Mouse (Mus musculus) urinary bladder, postnatal 4 days (tissue): ENCODE results near the gene Dnajb1.

ENCODE experiments used
- DNase-seq, 2 experiments: peaks; one replicate each; pipeline ENCODE4 v3.0.0; 2021 to 2022; ENCODE audit warnings: low spot score in 2 of 2

Gene Dnajb1

DNA sequence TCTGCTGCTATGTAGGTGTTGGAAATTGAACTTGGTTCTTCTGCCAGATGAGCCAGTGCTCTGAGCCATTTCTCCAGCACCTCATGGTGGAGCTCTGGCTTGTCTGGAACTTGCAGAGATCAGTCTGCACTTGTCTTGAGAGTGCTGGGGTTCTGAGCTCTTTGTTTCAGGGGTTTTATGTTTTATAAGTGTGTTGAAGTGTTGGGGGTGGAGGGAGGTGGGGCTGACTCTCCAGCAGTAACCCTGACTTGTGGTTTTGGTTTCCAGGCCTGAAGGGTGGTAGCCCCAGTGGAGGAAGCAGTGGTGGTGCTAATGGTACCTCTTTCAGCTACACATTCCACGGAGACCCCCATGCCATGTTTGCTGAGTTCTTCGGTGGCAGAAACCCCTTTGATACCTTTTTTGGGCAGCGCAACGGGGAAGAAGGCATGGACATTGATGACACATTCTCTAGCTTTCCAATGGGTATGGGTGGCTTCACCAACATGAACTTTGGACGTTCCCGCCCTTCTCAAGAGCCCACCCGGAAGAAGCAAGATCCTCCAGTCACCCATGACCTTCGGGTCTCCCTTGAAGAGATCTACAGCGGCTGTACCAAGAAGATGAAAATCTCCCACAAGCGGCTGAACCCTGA, 1.7 kb downstream of the Dnajb1 start:
- DNase-seq, result no peak

DNA sequence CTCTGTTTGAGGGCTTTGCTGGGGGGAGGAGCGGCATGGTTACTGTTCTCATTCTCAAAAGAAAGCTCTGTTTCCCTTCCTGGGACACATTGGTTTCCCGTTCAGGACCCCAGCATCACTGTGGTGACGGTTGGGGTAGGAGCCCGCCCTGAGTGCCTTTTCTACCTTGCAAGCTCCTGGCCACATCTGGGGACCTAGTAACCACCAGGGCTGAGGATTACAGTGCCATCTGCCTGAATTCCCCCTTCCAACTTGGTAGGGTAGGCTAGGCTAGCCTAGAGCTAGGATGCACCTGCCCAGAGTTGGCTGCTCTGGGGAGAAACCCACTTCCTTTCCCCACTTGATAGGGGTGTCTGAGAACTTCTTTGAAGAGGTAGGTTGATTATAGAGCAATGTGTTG, 3.9 kb downstream of the Dnajb1 start:
- DNase-seq, result no peak

DNA sequence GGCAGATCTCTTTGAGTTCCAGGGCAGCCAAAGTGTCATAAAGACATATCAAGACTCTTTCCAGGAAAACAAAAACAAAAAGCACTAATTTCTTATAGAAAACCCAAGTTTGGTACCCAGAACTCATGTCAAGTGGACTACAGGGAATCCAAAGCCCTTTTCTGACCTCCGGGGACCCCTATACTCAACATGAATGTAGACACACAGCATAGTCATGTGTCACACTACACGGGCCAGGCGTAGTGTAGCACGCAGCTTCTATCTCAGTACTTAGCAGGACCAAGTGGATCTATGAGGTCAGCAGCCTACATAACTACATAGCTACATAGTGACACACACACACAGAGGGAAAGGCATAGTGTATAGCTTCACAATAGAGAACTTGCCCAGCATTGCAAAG, 5.7 kb downstream of the Dnajb1 start:
- DNase-seq, result no peak

DNA sequence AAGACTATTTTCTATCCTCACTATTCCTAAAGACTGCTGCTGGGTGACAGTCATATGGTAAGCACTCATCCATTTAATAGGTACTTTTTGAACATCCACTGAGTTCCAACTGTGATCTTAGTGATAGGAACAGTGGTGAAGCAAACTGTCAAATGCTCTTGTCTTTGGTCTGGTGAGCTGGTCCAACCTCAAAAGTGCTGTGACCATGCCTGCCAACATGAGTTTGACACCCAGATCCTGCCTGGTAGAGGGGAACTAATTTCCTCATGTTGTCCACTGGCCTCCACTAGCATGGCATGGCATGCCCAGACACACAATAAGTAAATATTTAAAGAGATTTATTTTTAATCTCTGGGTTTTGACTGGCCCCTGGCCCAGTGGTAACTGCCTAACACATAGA, 8.6 kb downstream of the Dnajb1 start:
- no peak for DNase-seq

DNA sequence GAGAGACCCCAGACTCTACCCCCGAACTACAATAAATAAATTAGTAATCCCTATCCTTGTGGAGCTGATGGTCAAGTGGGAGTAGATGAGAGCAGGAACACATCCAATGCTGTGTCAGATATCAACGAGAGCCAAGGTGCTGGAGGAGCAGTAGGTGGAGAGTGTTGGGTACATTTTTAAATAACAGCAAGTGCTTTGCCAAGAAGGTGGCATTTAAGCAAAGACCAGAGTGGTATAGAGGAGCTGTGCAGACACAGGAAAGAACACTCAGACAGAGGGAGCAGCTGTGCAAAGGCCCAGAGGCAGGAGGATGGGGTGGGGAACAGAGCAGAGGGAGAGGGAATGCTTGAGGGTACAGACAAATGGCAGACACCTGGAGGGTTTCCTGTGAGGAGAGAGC, 9.1 kb downstream of the Dnajb1 start:
- no peak for DNase-seq

DNA sequence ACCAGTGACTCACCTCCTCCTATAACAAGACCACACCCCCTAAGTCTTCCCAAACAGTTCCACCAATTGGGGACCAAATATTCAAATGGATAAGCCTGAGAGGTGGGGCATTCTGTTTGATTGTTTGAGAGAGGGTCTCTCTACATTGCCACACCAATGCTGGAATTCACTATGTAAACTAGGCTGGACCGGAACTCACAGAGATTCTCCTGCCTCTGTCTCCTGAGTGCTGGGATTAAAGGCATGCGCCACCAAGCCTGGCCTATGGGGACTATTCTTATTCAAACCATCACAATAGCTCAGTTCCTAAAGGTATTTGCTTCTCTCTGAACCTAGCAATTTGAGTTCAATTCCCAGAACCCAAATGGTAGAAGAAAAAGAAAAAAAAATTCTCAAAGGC, 10.6 kb downstream of the Dnajb1 start:
- DNase-seq, result no peak

DNA sequence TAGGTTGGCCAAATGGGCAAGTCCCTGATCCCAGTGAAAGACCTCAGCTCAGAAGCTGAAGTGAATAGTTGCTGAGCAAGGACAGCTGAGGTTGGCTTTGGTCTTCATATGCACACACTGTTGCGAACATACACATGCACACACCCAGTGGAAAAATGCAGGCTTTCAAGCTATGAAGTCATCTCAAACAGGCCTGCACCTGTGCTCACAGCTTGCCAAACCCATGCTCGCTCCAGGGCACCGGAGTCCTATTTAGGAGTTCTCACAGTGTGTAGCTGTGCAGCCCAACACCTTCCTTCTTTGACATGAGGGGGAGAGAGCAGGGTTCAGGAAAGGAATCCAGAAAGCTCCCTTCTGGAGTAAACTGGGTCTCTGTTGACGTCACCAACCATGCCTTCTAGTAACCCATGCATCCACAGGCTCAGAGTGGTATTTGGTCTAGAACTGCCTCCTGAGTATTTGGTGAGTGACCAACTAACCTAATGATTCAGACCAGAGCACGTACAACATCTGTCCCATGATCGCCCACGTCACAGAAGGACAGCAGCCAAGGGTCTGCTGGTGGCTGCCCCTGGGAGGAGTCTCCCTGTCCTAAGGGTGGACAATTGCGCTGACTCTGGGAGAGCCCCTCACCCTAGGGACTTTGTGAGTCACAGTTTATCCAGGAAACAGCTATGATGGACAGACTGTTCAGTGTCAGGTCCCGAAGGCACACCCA, 11.7 kb downstream of the Dnajb1 start:
- DNase-seq, result peak in 1 of 2 experiments; percentile 36

DNA sequence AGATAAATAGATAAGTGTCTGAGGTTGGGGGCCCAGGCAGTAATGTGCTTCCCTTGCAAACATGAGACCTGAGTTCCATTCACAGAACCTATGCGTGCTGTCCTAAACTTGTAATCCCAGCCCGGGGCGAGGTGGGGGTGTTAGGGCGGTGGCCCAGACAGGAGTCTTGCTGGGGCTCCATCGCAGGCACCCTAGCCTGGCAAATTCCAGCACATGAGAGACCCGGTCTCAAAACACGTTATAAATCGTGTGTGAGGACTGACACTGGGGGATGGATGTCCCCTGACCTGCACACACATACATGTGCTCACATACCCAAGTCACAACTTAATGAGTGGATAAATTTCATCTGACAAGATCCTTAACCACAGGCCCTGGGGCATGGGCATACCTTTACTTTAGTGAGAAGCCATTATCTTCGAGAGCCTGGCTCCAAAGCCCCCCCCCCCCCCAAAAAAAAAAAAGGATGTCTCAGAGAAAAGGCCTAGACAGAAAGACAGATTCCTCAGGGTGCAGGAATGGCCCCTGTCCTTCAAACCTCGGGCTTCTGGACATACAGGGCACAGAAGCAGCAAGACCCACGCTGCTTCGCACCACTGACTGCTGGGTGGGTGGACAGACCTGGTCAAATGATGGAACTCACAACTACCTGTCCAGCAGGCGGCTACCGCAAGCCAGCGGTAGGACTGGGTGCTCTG, 13.8 kb downstream of the Dnajb1 start:
- no peak for DNase-seq

DNA sequence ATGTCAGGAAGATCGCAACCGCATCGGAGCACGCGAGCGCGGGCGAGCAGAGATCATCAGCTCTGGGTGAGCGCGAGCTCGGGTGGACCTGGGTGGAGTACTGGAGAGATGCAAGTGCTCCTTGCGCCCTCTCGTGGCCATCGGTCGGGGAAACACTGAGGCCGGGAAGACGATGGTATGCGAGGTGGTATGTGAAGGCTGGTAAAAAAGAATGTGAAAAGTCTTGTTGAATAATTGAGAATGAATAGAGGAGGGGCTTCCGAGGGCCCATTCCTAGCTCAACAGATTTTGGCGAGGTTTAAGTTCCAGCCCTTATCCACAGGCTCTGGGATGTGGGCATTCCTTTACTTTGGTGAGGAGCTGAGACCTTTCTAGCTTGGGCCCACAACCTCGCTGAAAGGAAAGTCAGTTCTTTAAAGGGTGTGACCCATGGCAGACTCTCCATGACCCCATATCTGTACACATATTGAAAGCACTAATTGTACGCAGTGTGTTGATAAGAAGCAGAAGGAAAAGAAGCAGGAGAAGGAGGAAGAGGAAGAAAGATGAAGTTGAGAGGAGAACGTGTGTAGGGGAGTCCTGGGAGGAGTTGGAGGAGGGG, 14.5 kb downstream of the Dnajb1 start:
- DNase-seq, result peak; percentile 76 to 90

DNA sequence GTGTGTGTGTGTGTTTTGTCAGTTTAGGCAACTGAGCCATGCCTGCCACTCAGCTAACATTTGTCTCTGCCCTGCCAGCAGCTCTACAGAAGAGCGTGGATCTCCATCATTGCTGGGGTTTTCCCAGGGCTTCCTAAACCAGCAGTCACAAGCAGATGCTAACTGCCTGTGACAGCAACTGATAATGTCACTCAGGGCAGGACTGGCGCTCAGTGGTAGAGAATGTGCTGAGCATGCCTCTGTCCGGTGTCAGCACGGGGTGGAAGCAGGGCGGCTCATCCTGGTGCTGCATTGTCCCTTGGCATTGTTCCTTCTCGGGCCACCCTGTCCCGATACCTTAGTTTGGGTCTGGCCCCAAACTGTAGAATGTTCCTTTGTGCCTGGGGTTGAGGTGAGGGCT, 15.6 kb downstream of the Dnajb1 start:
- DNase-seq, result no peak

DNA sequence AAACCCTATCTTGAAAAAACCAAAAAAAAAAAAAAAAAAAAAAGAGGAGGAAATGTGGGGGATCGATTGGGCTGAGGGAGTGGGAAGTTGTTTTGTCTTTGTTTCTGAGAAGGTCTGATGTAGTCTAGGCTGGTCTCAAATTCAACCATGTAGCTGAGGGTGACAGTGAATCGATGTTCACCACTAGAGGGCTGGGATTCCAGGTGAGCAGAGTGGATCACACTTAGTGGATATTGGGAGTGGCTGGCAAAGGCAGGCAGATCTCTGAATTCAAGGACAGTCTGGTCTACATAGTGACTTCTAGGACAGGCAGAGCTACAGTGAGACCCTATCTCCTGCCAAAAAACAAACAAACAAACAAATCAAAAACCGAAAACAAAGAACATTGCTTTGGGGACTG, 16.7 kb downstream of the Dnajb1 start:
- DNase-seq, result no peak

DNA sequence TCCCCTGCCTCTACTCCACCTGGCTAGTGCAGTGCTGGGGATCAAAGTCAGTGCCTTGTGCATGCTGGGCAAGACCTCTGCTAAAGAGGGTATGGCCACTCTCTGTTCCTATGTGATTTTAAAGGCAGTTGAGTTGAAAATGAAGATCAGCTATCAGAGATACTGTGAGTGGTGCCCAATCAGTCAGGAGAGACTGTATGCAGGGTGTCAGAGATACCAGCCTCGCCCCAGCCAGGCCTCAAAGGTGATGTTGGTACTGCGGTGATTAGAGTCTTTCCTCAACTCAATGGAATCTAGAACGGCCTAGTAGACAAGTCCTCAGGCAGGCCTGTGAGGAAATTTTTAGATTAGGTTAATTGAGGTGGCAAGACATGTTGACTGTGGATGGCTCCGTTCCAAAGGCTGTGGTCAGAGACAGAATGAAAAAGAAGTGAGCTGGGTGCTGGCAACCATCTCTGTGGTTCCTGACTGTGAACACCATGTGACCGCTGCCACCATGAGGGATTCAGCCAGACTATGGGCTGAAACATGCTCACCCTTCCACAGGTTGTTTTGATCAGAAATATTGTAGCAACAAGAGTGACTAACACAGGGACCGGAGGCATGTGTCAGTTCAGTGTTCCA, 17.8 kb downstream of the Dnajb1 start:
- DNase-seq, result no peak

DNA sequence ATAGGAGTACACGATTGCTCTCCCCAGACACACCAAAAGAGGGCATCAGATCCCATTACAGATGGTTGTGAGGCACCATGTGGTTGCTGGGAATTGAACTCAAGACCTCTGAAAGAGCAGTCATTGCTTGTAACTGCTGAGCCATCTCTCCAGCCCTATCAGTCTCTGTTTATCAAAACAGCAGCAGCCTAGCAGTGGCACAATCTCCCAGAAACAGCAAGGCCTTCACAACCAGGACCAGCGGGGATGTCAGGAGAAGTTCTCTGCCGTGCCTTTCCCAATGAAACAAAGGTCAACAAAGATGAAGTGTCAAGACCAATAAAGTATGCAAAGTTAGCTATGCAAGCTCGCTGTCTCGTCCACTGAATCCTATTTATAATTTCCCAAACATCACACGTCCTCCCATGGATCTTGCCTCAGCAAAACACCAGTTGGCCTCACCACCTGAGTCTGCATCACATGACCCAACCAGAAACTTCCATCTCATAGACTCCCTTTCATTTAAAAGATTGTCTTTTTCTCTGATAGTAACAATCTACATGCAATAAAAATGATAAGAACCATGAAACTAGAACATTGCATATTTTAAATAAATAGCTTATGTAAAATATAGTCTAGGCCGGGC, 24.2 kb downstream of the Dnajb1 start:
- DNase-seq, result no peak

DNA sequence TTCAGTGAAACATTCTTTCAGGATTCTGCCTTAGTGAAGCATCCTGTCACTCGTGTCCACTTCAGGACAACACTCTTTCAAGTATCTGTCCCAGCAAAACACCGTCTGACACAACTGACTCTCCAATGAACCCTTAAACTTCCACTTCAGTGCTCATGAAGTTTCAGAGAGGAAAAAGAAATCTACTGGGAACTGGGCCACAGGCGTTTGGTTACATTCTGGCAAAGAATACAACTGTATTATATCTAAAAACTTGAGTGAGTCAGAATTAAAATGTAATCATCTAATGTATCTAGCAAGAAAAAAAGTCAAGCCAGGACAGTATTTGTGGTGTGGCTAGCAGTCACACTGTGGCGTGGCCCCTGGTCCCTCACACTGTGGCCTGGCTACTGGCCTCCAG, 30.9 kb downstream of the Dnajb1 start:
- no peak for DNase-seq

DNA sequence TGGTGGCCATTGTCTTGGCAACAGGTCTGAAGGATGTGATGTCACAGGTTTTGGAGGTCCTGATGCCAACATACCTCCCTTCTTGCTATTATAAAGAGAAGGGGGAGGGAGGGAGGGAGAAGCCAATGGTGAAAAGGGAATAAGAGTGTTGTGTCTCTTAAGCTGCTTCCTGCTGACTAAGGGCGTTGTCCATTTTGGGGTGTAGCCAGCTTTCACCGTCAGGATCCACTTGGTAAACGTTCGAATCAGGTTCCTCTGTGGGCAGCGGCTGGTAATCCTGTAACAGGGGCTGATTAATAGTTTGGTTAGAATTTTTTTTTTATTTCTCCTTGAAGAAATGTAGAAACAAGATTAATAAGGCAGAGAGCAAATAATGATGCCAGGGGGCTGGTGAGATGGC, 31.7 kb downstream of the Dnajb1 start:
- DNase-seq, result no peak

DNA sequence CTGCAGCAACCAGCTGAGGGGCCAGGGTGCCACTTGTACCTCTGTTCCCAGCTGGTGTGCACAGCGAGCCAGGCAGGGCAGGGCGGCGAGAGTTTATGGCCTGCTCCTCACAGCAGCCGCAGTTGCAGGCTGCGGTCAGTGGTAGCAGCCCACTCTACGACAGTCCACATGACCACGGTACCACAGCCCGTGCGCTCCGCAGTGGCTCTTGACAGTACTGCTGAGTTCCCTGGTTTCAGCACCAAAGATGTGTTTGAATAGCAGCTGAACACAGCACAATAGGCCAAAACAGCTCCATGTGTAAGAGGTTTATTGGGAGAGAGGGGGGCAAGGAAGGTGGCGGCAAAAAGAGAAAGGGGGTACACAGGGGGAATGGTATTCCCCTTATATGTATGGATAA, 39.5 kb downstream of the Dnajb1 start:
- DNase-seq, result no peak

DNA sequence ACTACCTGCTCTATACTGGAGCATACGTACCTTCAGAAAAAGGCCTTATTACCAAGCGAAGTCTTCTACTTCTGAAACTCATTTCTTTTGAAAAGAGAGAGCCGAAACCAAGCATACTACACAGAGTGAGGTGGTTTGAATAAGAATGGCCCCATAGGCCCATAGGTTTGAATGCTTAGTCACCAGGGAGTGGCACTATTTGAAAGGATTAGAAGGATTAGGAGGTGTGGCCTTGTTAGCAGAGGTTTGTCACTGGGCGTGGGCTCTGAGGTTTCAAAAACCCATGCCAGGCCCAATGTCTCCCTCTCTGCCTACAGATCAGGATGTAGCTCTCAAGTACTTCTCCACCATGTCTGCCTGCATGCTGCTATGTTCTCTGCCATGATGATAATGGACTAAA, 40.0 kb downstream of the Dnajb1 start:
- DNase-seq, result no peak

DNA sequence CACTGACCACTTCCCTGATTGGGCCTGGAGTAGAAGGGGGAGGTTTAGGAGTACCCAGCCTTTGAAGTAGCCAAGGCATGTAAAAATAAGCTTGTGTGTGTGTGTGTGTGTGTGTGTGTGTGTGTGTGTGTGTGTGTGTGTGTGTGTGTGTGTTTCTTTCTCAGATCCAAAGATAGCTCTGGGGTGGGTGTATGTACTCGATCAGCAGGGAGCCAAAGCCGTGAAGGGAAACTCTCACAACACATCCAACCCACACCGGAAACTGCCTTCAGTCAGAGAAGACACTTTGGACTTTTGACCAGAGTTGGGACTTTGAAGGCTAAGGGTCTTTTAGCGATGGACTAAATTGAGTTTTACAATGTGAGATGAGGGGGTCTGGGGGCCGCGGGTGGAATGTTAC, 41.7 kb downstream of the Dnajb1 start:
- no peak for DNase-seq

DNA sequence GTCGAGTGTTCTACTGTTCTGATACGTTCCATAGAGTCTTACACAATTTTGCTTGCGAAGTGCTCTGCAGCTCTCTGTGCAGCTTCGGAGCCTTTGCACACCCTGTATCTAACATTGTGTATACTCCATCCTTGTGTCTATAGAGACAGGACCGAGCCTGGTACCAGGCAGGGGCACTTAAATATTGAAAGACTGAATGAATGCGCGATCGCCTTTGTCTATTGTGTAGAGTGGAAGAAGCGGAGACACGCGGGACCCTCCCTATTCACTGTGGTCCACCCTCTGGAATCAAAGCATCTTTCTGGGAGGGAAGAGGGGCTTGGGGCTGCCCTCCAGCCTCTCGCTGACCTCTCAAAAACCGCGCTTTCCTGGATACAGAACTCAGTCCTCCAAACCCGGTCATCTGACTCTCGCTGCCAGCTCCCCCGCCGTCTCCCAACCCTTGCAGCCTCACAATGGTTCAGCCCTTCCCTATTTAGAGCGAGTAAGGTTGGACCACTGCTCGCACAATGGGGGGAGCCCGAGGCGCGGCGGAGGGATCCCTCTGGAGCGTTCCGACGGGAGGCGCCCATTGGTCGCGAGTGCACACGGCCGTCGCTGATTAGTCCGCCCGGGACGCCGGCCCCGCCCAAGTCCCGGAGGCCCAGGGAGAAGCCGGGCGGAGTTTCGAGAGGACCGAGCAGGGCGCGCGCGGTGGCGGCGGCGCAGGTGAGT, 44.2 kb downstream of the Dnajb1 start, which contains the start of gene Gipc1:
Gene Gipc1, plus strand, starts transcription at position 648 of the 714 bp plus-strand sequence.
- DNase-seq, result peak; percentile 94 to 96

DNA sequence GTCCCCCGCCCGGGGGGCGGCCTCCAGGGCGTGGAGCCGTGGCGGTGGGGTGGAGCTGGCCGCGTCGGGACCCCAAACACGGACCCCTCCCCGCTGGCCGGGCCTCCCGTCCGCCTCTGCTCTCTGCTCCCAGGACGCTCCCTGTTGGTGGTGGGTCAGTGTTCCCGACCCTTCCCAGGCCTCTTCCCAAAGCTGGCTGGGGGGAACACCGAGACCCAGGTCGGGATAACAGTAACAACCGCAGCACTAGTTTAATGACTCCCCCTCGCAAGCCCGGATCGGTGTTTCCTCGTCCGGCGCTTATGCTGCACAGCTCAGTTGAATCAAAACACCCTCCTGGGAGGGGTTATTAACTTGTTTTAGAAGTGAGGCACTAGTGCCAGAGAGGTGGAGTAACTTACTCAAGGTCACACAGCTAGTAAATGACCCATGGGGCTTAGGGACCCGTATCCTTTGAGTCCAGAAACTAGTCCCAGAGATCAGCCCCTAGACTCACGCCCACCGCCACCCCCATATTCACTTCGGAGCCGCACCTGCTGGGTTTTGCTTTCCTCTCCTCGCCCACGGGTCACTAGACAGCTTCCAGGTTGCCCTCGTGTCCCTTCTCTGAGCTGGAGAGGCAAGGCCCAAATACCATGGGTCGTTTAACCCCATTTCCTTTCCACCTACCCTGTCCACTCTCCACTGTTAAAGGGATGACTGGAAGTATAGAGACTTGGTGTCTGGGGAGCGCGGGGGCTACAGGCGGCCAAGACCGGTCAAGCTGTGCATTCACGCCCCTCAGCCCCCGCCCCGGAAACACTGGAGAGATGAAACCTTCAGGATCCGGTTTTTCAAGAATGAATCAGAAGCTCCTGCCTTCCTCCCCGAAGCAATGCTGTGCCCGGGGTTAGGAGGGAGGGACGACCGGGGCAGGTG, 45.0 kb downstream of the Dnajb1 start:
- DNase-seq, result no peak
